Mouse (Mus musculus) MEL (cell line): ENCODE measurements around the gene Agtr1b. TPM values are rescaled to one million over a fixed set of nuclear protein-coding genes. Genes with fewer than 3 reads are reported as not detected.
A peak's percentile ranks its signal among the peaks of the same experiment; 100 is the strongest.

Experiments used
- DNase-seq: peaks from one replicate; pipeline ENCODE4 v3.0.0; 2011; ENCODE audit warnings: low read depth, low spot score
- H3K27ac ChIP-seq: 2 replicates; pipeline ENCODE4 v1.5.1; 2012; ENCODE audit warnings: low read depth, mild to moderate bottlenecking, control low read depth, low read length, moderate library complexity; ENCODE audit not compliant: control insufficient read depth
- H3K27me3 ChIP-seq, 2 experiments: fragments of 150-350 bp in 1 of 2; sonication (generic) in 1 of 2; 2 replicates each; pipeline ENCODE4 v1.6.1; 2012; ENCODE audit warnings: low read length in 2 of 2, mild to moderate bottlenecking in 2 of 2, improper control_type of control experiment in 1 of 2, moderate library complexity in 1 of 2; ENCODE audit not compliant: insufficient read depth in 2 of 2, control insufficient read depth in 1 of 2
- H3K36me3 ChIP-seq, 2 experiments: 2 replicates each; pipeline ENCODE4 v1.6.1; 2012 to 2014; ENCODE audit warnings: low read length in 2 of 2, improper control_type of control experiment in 1 of 2, inconsistent platforms in 1 of 2, mild to moderate bottlenecking in 1 of 2; ENCODE audit not compliant: insufficient read depth in 2 of 2, control insufficient read depth in 1 of 2
- H3K4me1 ChIP-seq, 2 experiments: fragments of 150-350 bp in 1 of 2; sonication (generic) in 1 of 2; 2 replicates each; pipeline ENCODE4 v1.6.1; 2012; ENCODE audit warnings: low read length in 2 of 2, improper control_type of control experiment in 1 of 2, mild to moderate bottlenecking in 1 of 2; ENCODE audit not compliant: insufficient read depth in 2 of 2, control insufficient read depth in 1 of 2
- H3K4me3 ChIP-seq, 2 experiments: fragments of 150-350 bp in 1 of 2; sonication (generic) in 1 of 2; 2 replicates each; pipeline ENCODE4 v1.5.1; 2012; ENCODE audit warnings: low read depth in 2 of 2, low read length in 2 of 2, mild to moderate bottlenecking in 2 of 2, moderate library complexity in 2 of 2, control low read depth in 1 of 2, improper control_type of control experiment in 1 of 2; ENCODE audit not compliant: control insufficient read depth in 1 of 2, insufficient read depth in 1 of 2
- H3K79me2 ChIP-seq: 2 replicates; pipeline ENCODE4 v1.6.1; 2012; ENCODE audit warnings: mild to moderate bottlenecking, low read length, moderate library complexity; ENCODE audit not compliant: control insufficient read depth, poor library complexity, insufficient read depth
- H3K9ac ChIP-seq: 2 replicates; pipeline ENCODE4 v1.6.1; 2012; ENCODE audit warnings: low read depth, mild to moderate bottlenecking, control low read depth, low read length, moderate library complexity; ENCODE audit not compliant: control insufficient read depth, poor library complexity, severe bottlenecking
- H3K9me3 ChIP-seq: fragments of 150-350 bp; sonication (generic); replicated peaks from 2 replicates; pipeline ENCODE4 v1.6.1; 2012; ENCODE audit warnings: mild to moderate bottlenecking, low read length, improper control_type of control experiment, moderate library complexity; ENCODE audit not compliant: insufficient read depth
- CHD1 ChIP-seq: IDR thresholded peaks from 2 replicates; pipeline ENCODE4 v1.6.1; 2012; ENCODE audit warnings: low read depth, mild to moderate bottlenecking, inconsistent platforms, low read length, improper control_type of control experiment
- CHD2 ChIP-seq: IDR thresholded peaks from 2 replicates; pipeline ENCODE4 v1.6.1; 2011; ENCODE audit warnings: low read length, improper control_type of control experiment
- GABPA ChIP-seq: IDR thresholded peaks from 2 replicates; pipeline ENCODE4 v1.6.1; 2012; ENCODE audit warnings: low read depth, mild to moderate bottlenecking, inconsistent platforms, low read length, improper control_type of control experiment, moderate library complexity
- HCFC1 ChIP-seq: IDR thresholded peaks from 2 replicates; pipeline ENCODE4 v1.6.1; 2012; ENCODE audit warnings: low read depth, mild to moderate bottlenecking, inconsistent platforms, low read length, improper control_type of control experiment, moderate library complexity
- KAT2A ChIP-seq: conservative IDR thresholded peaks from 2 replicates; pipeline ENCODE4 v1.6.1; 2012; ENCODE audit warnings: low read depth, low read length, improper control_type of control experiment, inconsistent platforms
- NELFE ChIP-seq: IDR thresholded peaks from 2 replicates; pipeline ENCODE4 v1.6.1; 2011; ENCODE audit warnings: low read depth, low read length, improper control_type of control experiment
- POLR2AphosphoS2 ChIP-seq: IDR thresholded peaks from 2 replicates; pipeline ENCODE4 v1.6.1; 2011; ENCODE audit warnings: low read length, improper control_type of control experiment
- RCOR1 ChIP-seq: IDR thresholded peaks from 2 replicates; pipeline ENCODE4 v1.6.1; 2012; ENCODE audit warnings: low read depth, mild to moderate bottlenecking, inconsistent platforms, low read length, improper control_type of control experiment
- TCF12 ChIP-seq: IDR thresholded peaks from 2 replicates; pipeline ENCODE4 v1.6.1; 2014; ENCODE audit warnings: low read depth, mild to moderate bottlenecking, inconsistent platforms, low read length, improper control_type of control experiment, moderate library complexity
- ZKSCAN1 ChIP-seq: IDR thresholded peaks from 2 replicates; pipeline ENCODE4 v1.6.1; 2012; ENCODE audit warnings: low read depth, mild to moderate bottlenecking, inconsistent platforms, low read length, improper control_type of control experiment, moderate library complexity
- ZNF384 ChIP-seq: IDR thresholded peaks from 2 replicates; pipeline ENCODE4 v1.6.1; 2012; ENCODE audit warnings: low read depth, mild to moderate bottlenecking, inconsistent platforms, low read length, improper control_type of control experiment
- polyA plus RNA-seq, 2 experiments: library from polyadenylated mRNA; stranded (reverse) in 1 of 2; unstranded in 1 of 2; fragments of >175 nt in 1 of 2; fragments of >200 nt in 1 of 2; gene quantifications; 2 replicates each; pipeline versions ENCODE4 v1.2.1 to v1.2.4; 2012; ENCODE audit warnings: low replicate concordance in 2 of 2, low read depth in 1 of 2; ENCODE audit not compliant: insufficient read length in 2 of 2, insufficient read depth in 1 of 2, missing spikeins in 1 of 2
- total RNA-seq: library from RNA; depleted of rRNA; stranded (reverse); fragments of 300-350 nt; gene quantifications from 2 replicates; pipeline ENCODE4 v1.2.3, GENCODE M21; 2012

Agtr1b gene
- total and polyA plus RNA-seq, 3 experiments = not detected

DNA sequence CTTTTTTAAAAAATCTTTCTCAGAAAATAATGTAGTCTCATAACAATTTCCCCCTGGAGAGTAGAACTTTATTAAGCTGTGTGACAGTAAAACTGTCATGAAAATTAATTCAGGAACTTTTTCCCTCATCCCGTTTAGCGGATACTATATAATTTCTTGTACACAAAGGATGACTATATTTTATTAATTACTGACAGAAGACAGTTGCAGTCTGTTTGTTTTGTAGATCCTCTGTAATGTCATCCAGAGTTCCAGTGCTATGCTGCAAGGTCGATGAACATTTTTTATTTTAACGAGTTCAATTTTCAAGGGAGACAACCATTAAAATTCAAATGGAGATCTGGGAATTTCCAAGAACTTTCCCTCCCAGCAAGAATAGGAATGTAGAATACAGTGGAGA is 57.8 kb downstream of the Agtr1b start:
- no peak overlapping the region for H3K4me3 ChIP-seq
- no peaks in the 10 kb centered on the region for H3K4me1 ChIP-seq
- H3K27me3 ChIP-seq = no peaks in the 10 kb centered on the region
- no peak overlapping the region for H3K27ac ChIP-seq
- no peaks in the 10 kb centered on the region for H3K9me3 ChIP-seq
- no peak for TF ChIP-seq POLR2AphosphoS2
- TF ChIP-seq ZKSCAN1 = no peak
- TF ChIP-seq, all 39 proteins: peak for 0
- DNase-seq = no peak
- no peaks in the 10 kb centered on the region for H3K79me2 ChIP-seq
- H3K9ac ChIP-seq = no peak overlapping the region
- H3K36me3 ChIP-seq = no peaks in the 10 kb centered on the region

DNA sequence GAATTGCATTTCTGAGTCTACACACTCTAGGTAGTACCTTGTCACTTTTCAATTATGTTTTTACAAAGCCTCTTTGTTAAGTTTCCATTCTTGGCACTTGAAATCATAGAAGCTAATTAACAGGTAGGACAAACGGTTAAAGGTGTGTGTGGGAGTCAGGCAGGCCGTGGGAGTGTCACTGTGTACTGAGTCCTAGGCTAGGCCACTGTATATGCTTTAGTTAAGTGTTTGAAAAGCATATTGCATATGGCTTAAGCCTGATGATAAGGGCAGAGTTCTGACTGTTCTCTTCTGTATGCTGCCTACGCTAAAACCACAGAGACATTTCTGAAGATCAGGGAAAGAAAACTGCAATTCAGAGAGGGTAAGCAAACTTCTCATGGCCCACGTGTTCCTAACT is 59.7 kb downstream of the Agtr1b start:
- TF ChIP-seq NELFE = no peak
- no peak for TF ChIP-seq GABPA
- TF ChIP-seq TCF12 = no peak
- TF ChIP-seq HCFC1 = no peak
- TF ChIP-seq KAT2A = no peak
- TF ChIP-seq ZNF384 = no peak
- no peak for TF ChIP-seq CHD2
- Histone ChIP-seq H3K27me3 (no peaks in the 10 kb centered on the region), H3K9me3 (no peaks in the 10 kb centered on the region)

DNA sequence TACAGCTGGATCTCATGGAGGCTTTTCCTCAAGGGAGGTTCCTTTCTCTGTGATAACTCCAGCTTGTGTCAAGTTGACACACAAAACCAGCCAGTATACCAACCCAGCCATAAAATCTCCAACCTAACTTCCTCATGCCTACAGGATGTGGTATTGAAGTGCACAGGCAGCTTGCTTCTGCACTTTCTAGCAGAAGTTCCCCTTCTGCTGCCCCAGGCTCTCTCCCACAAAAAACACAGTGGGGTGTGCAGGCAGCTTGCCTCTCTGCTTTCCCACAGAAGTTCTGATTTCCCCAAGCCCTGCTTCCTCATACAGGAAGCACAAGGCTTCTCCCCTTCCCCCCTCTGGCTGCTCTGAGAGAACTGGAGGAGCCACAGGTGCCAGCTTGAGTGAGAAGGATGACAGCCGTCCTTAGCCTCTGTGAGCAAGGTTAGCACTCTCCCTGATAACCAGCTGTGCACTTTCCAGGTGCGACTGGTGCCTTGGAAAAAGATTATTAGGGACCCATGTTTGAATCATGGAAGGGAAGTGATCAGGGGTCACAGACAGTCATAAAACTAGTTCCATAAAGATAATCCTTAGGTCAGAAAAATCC is 62.1 kb downstream of the Agtr1b start:
- H3K9ac ChIP-seq = no peak overlapping the region
- no peak overlapping the region for H3K4me3 ChIP-seq
- no peaks in the 10 kb centered on the region for H3K36me3 ChIP-seq
- peak; percentile 54 for DNase-seq
- H3K79me2 ChIP-seq = no peaks in the 10 kb centered on the region
- no peak overlapping the region for H3K27ac ChIP-seq
- H3K4me1 ChIP-seq = no peaks in the 10 kb centered on the region
- TF ChIP-seq POLR2AphosphoS2 (no peak), RCOR1 (no peak), CHD1 (no peak)
- H3K9me3 ChIP-seq = no peaks in the 10 kb centered on the region
- no peaks in the 10 kb centered on the region for H3K27me3 ChIP-seq

More for the DNA sequence above, 59.7 kb downstream of the Agtr1b start:
- H3K79me2 ChIP-seq = no peaks in the 10 kb centered on the region
- H3K9ac ChIP-seq = no peak overlapping the region
- no peaks in the 10 kb centered on the region for H3K36me3 ChIP-seq
- no peak overlapping the region for H3K4me3 ChIP-seq
- H3K4me1 ChIP-seq = no peaks in the 10 kb centered on the region
- no peak overlapping the region for H3K27ac ChIP-seq
- DNase-seq = no peak
